Mouse (Mus musculus): ENCODE data around the gene Rpl13a. TPM values are rescaled to one million over a fixed set of nuclear protein-coding genes. Genes with fewer than 3 reads are reported as not detected.

Gene Rpl13a
- polyA plus RNA-seq, 1 experiment from 2014 or later, result 820 TPM

DNA sequence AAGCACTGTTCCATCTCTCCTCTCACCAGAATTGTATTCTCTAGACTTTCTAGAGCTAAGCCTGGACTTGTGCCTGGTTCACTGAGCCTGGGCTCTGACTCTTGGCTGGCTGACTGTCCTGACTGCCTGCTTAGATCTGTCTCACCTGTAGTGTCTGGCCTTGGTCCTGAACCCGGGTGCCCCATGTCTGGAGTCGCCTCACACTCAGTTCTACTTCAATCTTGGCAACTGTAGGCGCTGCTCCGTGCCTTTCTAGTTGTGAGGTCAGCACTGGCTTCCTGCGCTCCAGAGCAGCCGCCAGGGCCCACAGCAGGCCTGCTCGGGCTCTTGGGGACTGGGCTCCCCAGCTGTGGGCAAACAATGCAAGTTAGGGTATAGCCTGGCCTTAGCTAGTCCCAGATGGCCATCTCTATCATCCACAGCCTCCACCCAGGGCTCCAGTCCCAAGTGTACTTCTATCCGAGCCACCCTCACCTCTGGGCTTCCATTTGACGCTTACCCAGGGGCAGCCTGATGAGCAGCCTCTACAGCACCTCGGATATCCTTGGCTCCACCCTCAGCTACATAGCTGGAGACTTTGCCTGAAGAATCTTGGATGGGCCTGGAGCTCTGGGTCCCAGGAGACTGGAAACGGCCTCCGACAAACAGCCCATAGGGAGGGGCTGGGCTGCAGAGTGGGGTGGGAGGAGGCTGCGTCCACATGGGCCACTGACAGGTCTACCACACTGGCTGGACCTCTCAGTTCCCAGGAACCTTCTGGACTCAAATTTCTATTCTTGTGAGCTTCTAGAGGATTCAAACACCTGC, 16.0 kb upstream of the Rpl13a start:
- H3K9me3 ChIP-seq, result no peaks in the 10 kb centered on the region
- no peak for ATAC-seq (ENCODE audit: low read depth)
- peaks cover 43% of the 10 kb centered on the region for H3K36me3 ChIP-seq
- 0 out of 2 replicates have a peak overlapping the region, but pooled peaks have one; percentile 8 for H3K9ac ChIP-seq
- no peaks in the 10 kb centered on the region for H3K27me3 ChIP-seq
- no peak overlapping the region for H3K4me2 ChIP-seq
- 84% methylated on average over 13 of the region's 13 CpGs for WGBS
- no peaks in the 10 kb centered on the region for H3K4me1 ChIP-seq (replicated peaks)
- H3K27ac ChIP-seq (replicated peaks), result no peak overlapping the region
- no peak overlapping the region for H3K4me3 ChIP-seq

DNA sequence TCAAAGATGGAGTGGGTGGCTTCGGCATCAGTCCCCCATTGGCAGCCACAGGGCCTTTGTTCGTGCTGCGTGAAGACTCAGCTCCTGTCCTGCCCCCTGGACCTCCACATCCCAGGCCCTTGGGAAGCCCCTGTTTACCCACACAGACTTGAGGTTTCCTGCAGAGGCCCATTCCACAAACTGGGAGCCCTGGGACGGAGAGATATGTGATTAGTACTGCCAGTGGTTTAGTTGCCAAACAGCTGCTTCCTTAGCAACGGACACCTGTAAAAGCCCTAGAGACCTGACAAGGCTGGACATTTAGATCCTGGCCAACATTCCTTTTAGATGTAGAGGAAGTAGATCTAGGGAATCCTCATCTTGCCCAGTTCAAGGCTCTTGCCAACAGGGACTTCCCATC, 13.4 kb upstream of the Rpl13a start:
- WGBS, result 94% methylated on average over 5 of the region's 5 CpGs
- Histone ChIP-seq H3K27ac (replicated peaks) (no peak overlapping the region), H3K9ac (no peak overlapping the region), H3K36me3 (peaks cover 37% of the 10 kb centered on the region), H3K4me2 (no peak overlapping the region), H3K9me3 (no peaks in the 10 kb centered on the region), H3K4me3 (no peak overlapping the region), H3K27me3 (peaks cover 14% of the 10 kb centered on the region), H3K4me1 (replicated peaks) (no peaks in the 10 kb centered on the region)
- ATAC-seq (ENCODE audit: low read depth), result no peak

DNA sequence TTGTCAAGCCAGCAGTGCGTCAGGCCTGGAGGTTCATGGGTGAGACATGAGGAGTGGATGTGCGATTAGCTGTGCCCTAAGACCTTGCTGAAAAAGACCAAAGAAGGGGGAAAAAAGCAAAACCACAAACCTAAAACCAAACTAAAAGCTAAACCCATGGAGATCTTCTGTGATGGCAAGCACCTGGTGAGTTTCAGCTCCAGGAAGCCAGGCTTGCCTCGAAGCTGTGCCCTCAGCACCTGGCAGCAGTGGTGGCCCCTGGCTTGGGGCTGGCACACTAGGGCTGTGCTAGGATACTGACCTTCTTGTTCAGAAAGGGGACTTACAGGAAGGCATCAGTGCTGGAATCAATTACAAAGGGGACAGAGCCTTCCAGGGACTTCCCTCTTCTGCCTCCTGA, 12.8 kb upstream of the Rpl13a start:
- H3K27ac ChIP-seq (replicated peaks), result no peak overlapping the region
- WGBS, result 89% methylated on average over 3 of the region's 3 CpGs
- no peak overlapping the region for H3K4me3 ChIP-seq
- H3K4me1 ChIP-seq (replicated peaks), result 0 out of 2 replicates have a peak, but pooled peaks cover 4% of the 10 kb centered on the region
- no peaks in the 10 kb centered on the region for H3K9me3 ChIP-seq
- H3K4me2 ChIP-seq, result no peak overlapping the region
- no peak for ATAC-seq (ENCODE audit: low read depth)
- no peak overlapping the region for H3K9ac ChIP-seq
- peaks cover 37% of the 10 kb centered on the region for H3K36me3 ChIP-seq
- H3K27me3 ChIP-seq, result peaks cover 15% of the 10 kb centered on the region

DNA sequence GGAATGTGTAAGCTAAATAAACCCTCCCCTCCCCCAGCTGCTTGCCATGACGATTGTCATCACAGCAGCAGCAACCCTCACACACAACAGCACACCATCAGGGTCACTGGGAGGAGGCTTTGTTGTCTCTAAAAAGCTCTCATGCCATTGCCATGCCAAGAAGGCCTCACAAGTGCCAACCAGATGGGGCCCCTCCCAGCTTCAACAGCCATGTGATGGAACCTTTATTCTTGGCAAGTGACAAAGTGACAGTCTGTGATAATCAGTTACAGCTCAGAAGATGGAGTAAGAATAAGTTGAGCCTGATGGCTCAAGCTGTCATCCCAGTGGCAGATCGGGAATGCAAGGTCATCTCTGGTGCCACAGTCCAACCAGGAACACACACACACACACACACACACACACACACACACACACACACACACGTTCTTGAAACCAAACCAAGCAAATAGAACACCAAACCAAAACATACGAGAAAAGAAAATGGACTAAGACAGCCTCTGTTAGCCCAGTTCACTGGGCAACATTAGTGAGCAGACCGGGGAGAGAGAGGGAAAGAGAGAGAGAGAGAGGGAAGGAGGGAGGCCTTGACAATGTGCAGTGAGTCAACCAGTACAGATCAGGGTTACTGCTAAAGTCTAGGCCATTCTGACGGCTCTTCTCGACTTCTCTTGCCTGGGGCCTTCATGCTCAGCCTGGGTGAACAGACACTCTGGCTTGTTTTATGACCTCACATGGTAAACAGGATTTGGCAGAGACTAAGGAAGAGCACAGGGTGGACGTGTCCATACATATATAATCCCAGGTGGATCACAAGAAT, 11.6 kb upstream of the Rpl13a start:
- 82% methylated on average over 8 of the region's 8 CpGs for WGBS
- no peak overlapping the region for H3K4me2 ChIP-seq

DNA sequence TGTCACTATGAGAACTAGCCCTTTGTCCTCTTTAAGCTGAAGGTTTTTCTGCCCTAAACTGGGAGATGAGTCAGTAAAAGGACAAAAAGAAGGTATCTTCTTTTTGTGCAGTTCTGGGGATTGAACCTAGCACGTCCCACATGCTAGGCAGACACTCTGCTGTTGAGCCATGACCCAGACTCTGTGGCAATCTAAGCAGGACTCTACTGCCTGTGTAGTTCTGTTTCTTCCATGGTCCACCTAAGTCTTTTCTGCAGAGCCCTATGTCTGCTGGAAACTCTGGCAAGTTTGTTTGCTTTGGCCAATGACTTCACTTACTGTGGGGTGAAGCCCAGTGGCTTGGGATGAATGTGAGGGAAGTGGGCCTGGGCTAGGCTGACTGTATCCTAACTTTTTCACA, 9.8 kb upstream of the Rpl13a start:
- Histone ChIP-seq H3K4me3 (no peak overlapping the region), H3K4me2 (no peak overlapping the region), H3K9me3 (no peaks in the 10 kb centered on the region), H3K27ac (replicated peaks) (no peak overlapping the region), H3K4me1 (replicated peaks) (peaks cover 15% of the 10 kb centered on the region; the same call in 1 of the 2 replicates), H3K9ac (no peak overlapping the region), H3K27me3 (peaks cover 31% of the 10 kb centered on the region), H3K36me3 (peaks cover 17% of the 10 kb centered on the region; the same call in 1 of the 2 replicates)
- ATAC-seq (ENCODE audit: low read depth), result no peak
- 83% methylated on average over 1 of the region's 1 CpGs for WGBS

More for the DNA sequence above, 11.6 kb upstream of the Rpl13a start:
- Histone ChIP-seq H3K4me1 (replicated peaks) (peaks cover 11% of the 10 kb centered on the region; the same call in 1 of the 2 replicates), H3K36me3 (peaks cover 30% of the 10 kb centered on the region), H3K4me3 (no peak overlapping the region), H3K9ac (no peak overlapping the region), H3K9me3 (no peaks in the 10 kb centered on the region), H3K27ac (replicated peaks) (no peak overlapping the region), H3K27me3 (peaks cover 22% of the 10 kb centered on the region)
- no peak for ATAC-seq (ENCODE audit: low read depth)

DNA sequence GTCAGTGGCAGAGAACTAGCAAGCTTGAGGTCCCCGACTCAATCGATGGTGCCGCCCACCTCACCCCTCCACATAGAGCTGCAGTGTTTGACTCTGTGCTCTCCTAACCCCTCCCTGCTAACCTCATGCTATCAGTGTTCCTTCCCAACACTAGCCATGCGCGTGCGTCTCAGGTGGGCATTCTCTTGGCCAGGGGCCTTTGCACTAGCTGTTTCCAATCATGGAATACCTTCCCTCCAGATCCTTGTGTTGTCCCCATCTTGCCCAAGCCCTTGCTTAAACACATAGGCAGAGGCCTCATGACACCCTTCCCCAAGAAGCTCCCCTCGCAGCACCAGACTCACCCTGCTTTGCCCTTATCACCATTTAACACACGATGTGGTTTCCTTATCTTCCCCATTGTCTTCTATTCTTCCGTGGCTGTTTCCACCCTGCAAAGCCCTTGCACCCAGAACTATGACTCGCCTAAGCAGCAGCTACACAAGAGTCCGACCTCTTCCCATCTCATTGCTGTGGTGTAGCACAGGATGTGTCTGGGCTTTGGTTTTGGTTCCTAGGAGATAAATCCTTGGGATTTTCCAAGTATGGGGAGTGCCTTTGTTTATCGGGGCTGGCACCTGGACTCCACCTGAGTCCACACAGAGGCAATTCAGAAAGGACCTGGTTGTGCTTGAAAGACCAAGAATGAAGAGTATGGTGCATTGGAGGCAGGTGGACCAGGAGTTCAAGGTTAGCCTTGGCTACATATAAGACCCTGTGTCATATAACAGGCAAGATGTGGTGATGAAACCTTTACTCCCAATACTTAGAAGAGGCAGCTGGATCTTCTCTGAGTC, 8.8 kb upstream of the Rpl13a start:
- Histone ChIP-seq H3K9me3 (no peaks in the 10 kb centered on the region), H3K27ac (replicated peaks) (no peak overlapping the region), H3K4me1 (replicated peaks) (peaks cover 15% of the 10 kb centered on the region; the same call in 1 of the 2 replicates), H3K36me3 (peaks cover 9% of the 10 kb centered on the region; the same call in 1 of the 2 replicates), H3K4me3 (no peak overlapping the region), H3K9ac (0 out of 2 replicates have a peak overlapping the region, but pooled peaks have one; percentile 17), H3K4me2 (no peak overlapping the region), H3K27me3 (peaks cover 31% of the 10 kb centered on the region)
- ATAC-seq (ENCODE audit: low read depth), result no peak
- 85% methylated on average over 12 of the region's 12 CpGs for whole genome bisulfite sequencing

DNA sequence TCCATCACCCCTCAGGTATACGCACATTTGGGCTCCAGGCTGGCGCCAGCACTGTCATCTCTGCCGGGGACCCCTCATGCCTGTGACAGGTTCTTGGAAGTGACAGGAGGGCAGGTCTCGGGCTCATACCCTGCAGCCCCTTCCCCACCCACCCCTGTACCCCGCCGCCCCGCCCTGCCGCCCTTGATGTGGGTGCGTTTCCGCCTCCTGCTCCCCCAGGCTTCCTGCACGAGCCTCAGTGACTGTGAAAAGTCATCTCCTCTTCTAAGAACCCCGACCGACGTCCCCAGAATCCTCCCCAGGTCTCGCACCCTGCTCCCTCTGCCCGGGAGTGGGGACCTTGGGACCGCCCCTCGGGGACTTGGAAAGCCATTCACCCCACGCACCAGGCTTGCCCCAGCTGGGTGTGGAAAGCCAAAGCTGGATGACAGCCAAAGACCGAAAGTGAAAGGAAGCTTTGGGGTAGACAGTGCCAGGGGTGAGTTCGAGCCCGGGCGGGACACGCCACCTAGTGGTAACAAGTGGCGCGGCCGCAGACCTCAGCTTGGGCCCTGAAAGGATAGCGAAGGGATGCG, 7.5 kb upstream of the Rpl13a start, which contains the start of the genes Gm45713 and Flt3l:
Gene Gm45713, minus strand, starts transcription at position 239 of the 575 bp plus-strand sequence.
Gene Flt3l, minus strand, starts transcription at position 440 of the 575 bp plus-strand sequence.
- WGBS, result 3% methylated on average over 29 of the region's 29 CpGs
- H3K4me3 ChIP-seq, result peak within 1 kb of the TSS; percentile 47
- H3K9me3 ChIP-seq, result no peaks in the 10 kb centered on the region
- H3K27ac ChIP-seq (replicated peaks), result 0 out of 2 replicates have a peak within 1 kb of the TSS, but pooled peaks have one; percentile 23
- H3K9ac ChIP-seq, result peak within 1 kb of the TSS; percentile 69
- H3K27me3 ChIP-seq, result peaks cover 31% of the 10 kb centered on the region
- no peaks in the 10 kb centered on the region for H3K36me3 ChIP-seq
- peak within 1 kb of the TSS; percentile 68 for H3K4me2 ChIP-seq
- peak; percentile 87 for ATAC-seq (ENCODE audit: low read depth)
- H3K4me1 ChIP-seq (replicated peaks), result peaks cover 15% of the 10 kb centered on the region; the same call in 1 of the 2 replicates

DNA sequence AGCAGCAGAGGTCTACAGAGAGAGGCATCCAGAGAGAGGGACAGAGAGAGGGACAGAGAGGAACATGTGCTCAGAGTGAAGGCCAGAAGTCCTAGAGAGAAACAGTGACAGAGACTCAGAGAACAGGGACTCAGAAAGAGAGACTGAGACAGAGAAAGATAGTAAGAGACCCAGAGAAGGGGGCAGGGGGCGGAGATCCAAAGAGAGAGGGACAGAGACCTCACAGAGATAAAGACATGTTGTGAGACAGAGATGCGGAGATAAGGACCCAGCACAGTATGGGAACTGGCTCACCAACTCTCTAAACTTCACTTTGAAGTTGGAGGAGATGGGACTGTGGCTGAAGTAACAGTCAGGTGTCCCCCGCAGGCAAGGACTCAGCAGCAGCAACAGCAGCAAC, 6.8 kb upstream of the Rpl13a start:
- Histone ChIP-seq H3K4me1 (replicated peaks) (peaks cover 15% of the 10 kb centered on the region; the same call in 1 of the 2 replicates), H3K9ac (peak overlapping the region; percentile 69; the same call in 1 of the 2 replicates), H3K27ac (replicated peaks) (no peak overlapping the region), H3K9me3 (no peaks in the 10 kb centered on the region), H3K4me2 (peak overlapping the region; percentile 68), H3K36me3 (no peaks in the 10 kb centered on the region), H3K4me3 (no peak overlapping the region), H3K27me3 (peaks cover 31% of the 10 kb centered on the region)
- no peak for ATAC-seq (ENCODE audit: low read depth)
- 82% methylated on average over 3 of the region's 3 CpGs for WGBS

DNA sequence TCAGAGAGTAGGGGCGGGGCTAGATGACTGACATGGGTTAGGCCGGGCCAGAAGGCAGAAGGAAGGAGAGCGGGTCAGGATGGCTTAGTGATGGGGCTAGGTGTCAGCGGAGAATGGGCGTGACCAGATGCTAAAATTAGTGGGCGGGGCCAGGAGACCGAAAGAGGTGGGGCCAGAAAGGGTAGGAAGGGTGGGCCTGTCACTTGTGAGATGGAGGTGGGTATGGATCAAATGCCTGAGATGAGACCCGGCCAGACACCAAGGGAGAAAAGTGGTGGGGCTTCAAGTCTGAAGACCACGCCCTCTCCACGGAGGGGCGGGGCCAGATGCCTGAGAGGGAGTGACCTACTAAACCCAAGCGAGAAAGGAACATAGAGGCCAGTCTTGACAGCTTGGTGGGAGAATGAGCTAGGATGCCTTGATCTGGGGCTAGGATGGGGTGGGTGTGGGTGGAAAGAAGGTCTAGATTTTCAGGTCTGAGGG, 6.0 kb upstream of the Rpl13a start:
- Histone ChIP-seq H3K9me3 (no peaks in the 10 kb centered on the region), H3K27ac (replicated peaks) (no peak overlapping the region), H3K4me2 (no peak overlapping the region), H3K36me3 (no peaks in the 10 kb centered on the region), H3K9ac (no peak overlapping the region), H3K4me3 (no peak overlapping the region), H3K27me3 (peaks cover 31% of the 10 kb centered on the region), H3K4me1 (replicated peaks) (peaks cover 19% of the 10 kb centered on the region)
- ATAC-seq (ENCODE audit: low read depth), result no peak
- 8% methylated on average over 12 of the region's 12 CpGs for WGBS

DNA sequence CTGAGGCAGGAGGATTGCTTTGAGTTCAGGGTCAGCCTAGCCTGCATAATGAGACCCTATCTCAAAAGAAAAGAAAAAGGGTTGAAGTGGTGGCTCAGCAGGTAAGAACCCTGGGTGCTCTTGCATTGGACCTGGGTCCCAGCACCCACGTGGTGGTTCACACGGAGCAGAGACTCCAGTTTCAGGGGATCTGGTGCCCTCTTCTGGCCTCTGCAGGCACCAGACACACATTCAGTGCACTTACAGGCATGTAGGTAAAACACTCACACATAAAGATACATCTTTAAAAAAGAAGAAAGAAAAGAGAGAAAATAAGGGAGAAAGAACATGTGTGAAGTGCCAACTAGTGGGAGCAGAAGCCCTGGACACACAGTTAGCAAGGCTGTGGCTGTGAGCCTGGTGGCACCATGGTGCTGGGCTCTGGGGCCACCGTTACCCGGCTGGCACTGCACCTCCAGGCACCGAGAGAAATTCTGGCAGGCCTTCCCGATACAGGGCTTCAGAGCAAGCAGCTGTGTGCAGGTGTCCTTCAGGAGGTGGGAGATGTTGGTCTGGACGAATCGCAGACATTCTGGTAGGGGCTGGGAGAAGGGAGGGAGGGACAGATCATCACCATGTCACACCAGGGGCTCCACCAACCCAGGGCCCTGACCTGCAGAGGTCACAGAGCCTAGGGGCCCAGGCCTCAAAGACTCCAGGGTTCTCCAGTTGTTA, 5.0 kb upstream of the Rpl13a start:
- no peaks in the 10 kb centered on the region for H3K36me3 ChIP-seq
- peaks cover 22% of the 10 kb centered on the region for H3K4me1 ChIP-seq (replicated peaks)
- no peaks in the 10 kb centered on the region for H3K9me3 ChIP-seq
- WGBS, result 75% methylated on average over 8 of the region's 8 CpGs
- no peak for ATAC-seq (ENCODE audit: low read depth)
- no peak overlapping the region for H3K27ac ChIP-seq (replicated peaks)
- H3K9ac ChIP-seq, result no peak overlapping the region
- H3K4me2 ChIP-seq, result no peak overlapping the region
- H3K4me3 ChIP-seq, result no peak overlapping the region
- peaks cover 31% of the 10 kb centered on the region for H3K27me3 ChIP-seq
